Mouse (Mus musculus) liver, postnatal 0 days (tissue): ENCODE data around the gene Gnb1.

Source experiments
- CTCF ChIP-seq: sonication (generic); IDR thresholded peaks from 2 replicates; pipeline ENCODE4 v1.5.1; 2016; ENCODE audit warnings: antibody characterized with exemption, low read depth
- EP300 ChIP-seq: IDR thresholded peaks from 2 replicates; pipeline ENCODE4 v1.6.1; 2016; ENCODE audit warnings: antibody characterized with exemption, low read depth, mild to moderate bottlenecking

DNA sequence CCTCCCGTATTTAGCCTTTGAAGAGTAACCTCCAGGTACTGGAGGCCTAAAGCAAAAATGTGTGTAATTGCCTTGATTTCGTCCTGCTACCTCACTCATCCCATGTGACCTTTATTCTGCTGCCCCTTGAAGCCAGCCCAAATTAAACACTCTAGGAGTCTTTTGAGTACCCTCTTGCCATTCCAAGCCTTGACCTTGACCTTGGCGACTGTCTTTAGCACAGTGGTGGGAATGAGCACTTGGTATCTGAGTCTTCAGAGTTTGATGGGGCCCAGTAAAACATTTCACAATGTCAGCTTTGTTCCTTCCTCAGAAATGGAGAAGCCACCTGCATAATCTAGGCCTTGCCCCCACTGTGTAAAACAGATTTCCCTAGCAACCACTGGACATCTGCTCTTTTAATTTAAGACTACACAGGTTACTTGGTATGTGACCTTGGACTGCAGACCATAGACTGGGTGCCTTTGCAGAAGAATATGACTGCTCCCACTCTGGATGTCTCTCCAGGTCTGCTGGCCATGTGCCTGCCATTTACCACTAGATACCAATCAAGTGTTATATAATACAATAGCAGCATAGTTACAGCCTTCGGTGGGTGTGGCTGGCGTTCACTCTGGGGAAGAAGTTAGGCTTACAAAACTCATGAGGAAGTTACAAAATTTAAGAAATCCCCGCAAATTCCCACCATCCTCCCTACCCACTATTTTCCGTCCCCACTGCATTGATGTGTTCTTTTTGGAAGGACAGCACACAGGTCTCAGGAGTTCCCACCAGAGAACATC, 70.7 kb downstream of the Gnb1 start, which contains the start of gene Nadk:
- no peak for TF ChIP-seq EP300
- no peak for TF ChIP-seq CTCF
